Mouse (Mus musculus) thymus, adult 2 months (tissue): ENCODE measurements around the gene Gm28047. TPM values are rescaled to one million over a fixed set of nuclear protein-coding genes. Genes with fewer than 3 reads are reported as not detected.

ENCODE experiments used
- DNase-seq: peaks from one replicate; pipeline ENCODE4 v3.0.0; 2021
- H3K27ac ChIP-seq: fragments of 200-500 bp; 2 replicates; pipeline ENCODE4 v1.5.1; 2012; ENCODE audit warnings: low read length, control low read depth; ENCODE audit not compliant: control insufficient read depth, insufficient read depth
- H3K27me3 ChIP-seq: fragments of 200-500 bp; 2 replicates; pipeline ENCODE4 v1.6.1; 2012; ENCODE audit warnings: mild to moderate bottlenecking, low read length, moderate library complexity, mixed read lengths; ENCODE audit not compliant: control insufficient read depth, insufficient read depth
- H3K36me3 ChIP-seq: fragments of 200-500 bp; 2 replicates; pipeline ENCODE4 v1.6.1; 2012; ENCODE audit warnings: mild to moderate bottlenecking, low read length, moderate library complexity; ENCODE audit not compliant: control insufficient read depth, insufficient read depth
- H3K4me1 ChIP-seq: fragments of 200-500 bp; replicated peaks from 2 replicates; pipeline ENCODE4 v1.6.1; 2012; ENCODE audit warnings: low read length; ENCODE audit not compliant: control insufficient read depth, insufficient read depth
- H3K4me3 ChIP-seq: fragments of 200-500 bp; 2 replicates; pipeline ENCODE4 v1.5.1; 2012; ENCODE audit warnings: mild to moderate bottlenecking, low read length, control low read depth, moderate library complexity; ENCODE audit not compliant: control insufficient read depth, insufficient read depth
- CTCF ChIP-seq: fragments of 200-500 bp; IDR thresholded peaks from 2 replicates; pipeline ENCODE4 v1.5.1; 2012; ENCODE audit warnings: mild to moderate bottlenecking, control low read depth, low read length, moderate library complexity, borderline replicate concordance; ENCODE audit not compliant: control insufficient read depth, poor library complexity, insufficient read depth; ENCODE audit errors: extremely low read depth
- POLR2A ChIP-seq: fragments of 200-500 bp; IDR thresholded peaks from 2 replicates; pipeline ENCODE4 v1.6.1; 2012; ENCODE audit warnings: mild to moderate bottlenecking, low read length, control low read depth, moderate library complexity; ENCODE audit not compliant: control insufficient read depth, poor library complexity, insufficient read depth; ENCODE audit errors: extremely low read depth
- WGBS: fragments of 180-500 bp; shearing (Covaris S2); methylation state at CpG from one replicate; pipeline ENCODE4 v1.1.7; 2018; 5-methylcytosine and 5-hydroxymethylcytosine counted together
- polyA plus RNA-seq: library from polyadenylated mRNA; depleted of rRNA; stranded (reverse); fragments of >200 nt; gene quantifications from 2 replicates; pipeline ENCODE4 v1.2.3, GENCODE M21; 2012

Gene Gm28047
- polyA plus RNA-seq, 1 experiment: not detected

GRCm38 (mm10) chr15:102503924-102504782 is 120.7 kb downstream of the Gm28047 start:
- peaks cover 50% of the 10 kb centered on the region for H3K36me3 ChIP-seq

GRCm38 (mm10) chr15:102503447-102503846 is 121.4 kb downstream of the Gm28047 start, which contains the start of gene Gm10337:
TSS of gene Gm10337 (plus strand) at chr15:102503722.
- WGBS: 100% methylated on average over 1 of the region's 1 CpGs
- peaks cover 57% of the 10 kb centered on the region for H3K36me3 ChIP-seq

More at GRCm38 (mm10) chr15:102503924-102504782, 120.7 kb downstream of the Gm28047 start:
- no peak overlapping the region for H3K4me3 ChIP-seq
- 96% methylated on average over 9 of the region's 9 CpGs for WGBS
- TF ChIP-seq CTCF (no peak), POLR2A (no peak)
- H3K27ac ChIP-seq: no peak overlapping the region
- 0 out of 2 replicates have a peak, but pooled peaks cover 2% of the 10 kb centered on the region for H3K4me1 ChIP-seq
- no peaks in the 10 kb centered on the region for H3K27me3 ChIP-seq
- no peak for DNase-seq

GRCm38 (mm10) chr15:102502254-102502840 is 122.5 kb downstream of the Gm28047 start:
- DNase-seq: no peak
- WGBS: 92% methylated on average over 9 of the region's 9 CpGs
- 0 out of 2 replicates have a peak, but pooled peaks cover 2% of the 10 kb centered on the region for H3K4me1 ChIP-seq
- H3K27me3 ChIP-seq: no peaks in the 10 kb centered on the region
- peaks cover 68% of the 10 kb centered on the region for H3K36me3 ChIP-seq
- no peak overlapping the region for H3K27ac ChIP-seq
- no peak overlapping the region for H3K4me3 ChIP-seq
- TF ChIP-seq POLR2A: no peak
- TF ChIP-seq CTCF: no peak

More at GRCm38 (mm10) chr15:102503447-102503846, 121.4 kb downstream of the Gm28047 start, which contains the start of gene Gm10337:
- Histone ChIP-seq H3K4me3 (no peak within 1 kb of the TSS), H3K4me1 (0 out of 2 replicates have a peak, but pooled peaks cover 2% of the 10 kb centered on the region), H3K27ac (no peak within 1 kb of the TSS), H3K27me3 (no peaks in the 10 kb centered on the region)
- no peak for DNase-seq
- TF ChIP-seq CTCF (no peak), POLR2A (no peak)

- H3K4me1 ChIP-seq: 0 out of 2 replicates have a peak, but pooled peaks cover 2% of the 10 kb centered on the region
- no peak overlapping the region for H3K27ac ChIP-seq
- 97% methylated on average over 19 of the region's 19 CpGs for WGBS
- no peak for DNase-seq
- no peak overlapping the region for H3K4me3 ChIP-seq
- TF ChIP-seq CTCF (no peak), POLR2A (no peak)
- H3K36me3 ChIP-seq: peaks cover 79% of the 10 kb centered on the region
- no peaks in the 10 kb centered on the region for H3K27me3 ChIP-seq
Observed at GRCm38 (mm10) chr15:102501084-102501814, 123.6 kb downstream of the Gm28047 start.

- no peaks in the 10 kb centered on the region for H3K27me3 ChIP-seq
- 97% methylated on average over 5 of the region's 5 CpGs for whole genome bisulfite sequencing
- H3K4me3 ChIP-seq: no peak overlapping the region
- DNase-seq: no peak
- H3K36me3 ChIP-seq: peaks cover 86% of the 10 kb centered on the region
- TF ChIP-seq POLR2A (no peak), CTCF (no peak)
- H3K27ac ChIP-seq: no peak overlapping the region
- H3K4me1 ChIP-seq: no peaks in the 10 kb centered on the region
Observed at GRCm38 (mm10) chr15:102500479-102500878, 124.4 kb downstream of the Gm28047 start.

GRCm38 (mm10) chr15:102499851-102500250 is 125.0 kb downstream of the Gm28047 start:
- WGBS: 97% methylated on average over 6 of the region's 6 CpGs
- TF ChIP-seq POLR2A (no peak), CTCF (no peak)
- Histone ChIP-seq H3K4me1 (no peaks in the 10 kb centered on the region), H3K36me3 (peaks cover 90% of the 10 kb centered on the region), H3K27me3 (no peaks in the 10 kb centered on the region), H3K4me3 (no peak overlapping the region), H3K27ac (no peak overlapping the region)
- DNase-seq: no peak
